Mouse (Mus musculus) liver, embryonic 14.5 days (tissue): ENCODE measurements around the gene Mpnd. TPM values are rescaled to one million over a fixed set of nuclear protein-coding genes. Genes with fewer than 3 reads are reported as not detected.
A peak's percentile ranks its signal among the peaks of the same experiment; 100 is the strongest.

Experiments used
- ATAC-seq: fragments of 200-750 bp; cut with Nextera tagmentation; 2 replicates; pipeline ENCODE4 v1.8.0; 2017; ENCODE audit warnings: moderate number of reproducible peaks, mild to moderate bottlenecking, moderate library complexity; ENCODE audit not compliant: insufficient read depth
- DNase-seq, 3 experiments: peaks; one replicate each; pipeline ENCODE4 v3.0.0-alpha.2; 2012 to 2013; ENCODE audit warnings: low read depth in 3 of 3, low spot score in 3 of 3
- H3K27ac ChIP-seq: fragments of 300-500 bp; sonication (generic); 2 replicates; pipeline ENCODE4 v1.5.1; 2014; ENCODE audit warnings: moderate library complexity, mild to moderate bottlenecking, control low read depth, inconsistent platforms
- H3K27me3 ChIP-seq: fragments of 300-500 bp; sonication (generic); 2 replicates; pipeline ENCODE4 v1.6.1; 2014; ENCODE audit warnings: mild to moderate bottlenecking, low read length, moderate library complexity; ENCODE audit not compliant: control insufficient read depth, insufficient read depth
- H3K36me3 ChIP-seq: fragments of 300-500 bp; sonication (generic); replicated peaks from 2 replicates; pipeline ENCODE4 v1.6.1; 2014; ENCODE audit warnings: low read depth; ENCODE audit not compliant: control insufficient read depth, insufficient read depth
- H3K4me1 ChIP-seq, 2 experiments: fragments of 200-500 bp in 1 of 2; fragments of 300-500 bp in 1 of 2; sonication (generic) in 1 of 2; replicated peaks; 2 replicates each; pipeline ENCODE4 v1.6.1; 2012 to 2014; ENCODE audit warnings: antibody characterized with exemption in 1 of 2, inconsistent platforms in 1 of 2, low read length in 1 of 2; ENCODE audit not compliant: control insufficient read depth in 2 of 2, insufficient read depth in 2 of 2
- H3K4me2 ChIP-seq: fragments of 300-500 bp; sonication (generic); 2 replicates; pipeline ENCODE4 v1.6.1; 2014; ENCODE audit warnings: low read depth, mild to moderate bottlenecking, control low read depth, moderate library complexity
- H3K4me3 ChIP-seq, 2 experiments: fragments of 200-500 bp in 1 of 2; fragments of 300-500 bp in 1 of 2; sonication (generic) in 1 of 2; 2 replicates each; pipeline ENCODE4 v1.5.1; 2012 to 2014; ENCODE audit warnings: low read depth in 2 of 2, low read length in 2 of 2, mild to moderate bottlenecking in 2 of 2, control low read depth in 1 of 2, inconsistent platforms in 1 of 2, moderate library complexity in 1 of 2; ENCODE audit not compliant: insufficient read depth in 1 of 2
- H3K9ac ChIP-seq: fragments of 300-500 bp; sonication (generic); replicated peaks from 2 replicates; pipeline ENCODE4 v1.6.1; 2014; ENCODE audit warnings: mild to moderate bottlenecking, control low read depth, moderate library complexity
- H3K9me3 ChIP-seq: fragments of 300-500 bp; sonication (generic); 2 replicates; pipeline ENCODE4 v1.6.1; 2016; ENCODE audit warnings: low read length, mixed read lengths; ENCODE audit not compliant: control insufficient read depth
- CTCF ChIP-seq: IDR thresholded peaks from 2 replicates; pipeline ENCODE4 v1.5.1; 2016; ENCODE audit warnings: antibody characterized with exemption, low read depth, control low read depth
- EP300 ChIP-seq: IDR thresholded peaks from 2 replicates; pipeline ENCODE4 v1.6.1; 2016; ENCODE audit warnings: antibody characterized with exemption, low read depth
- WGBS: fragments of 180-500 bp; shearing (Covaris S2); extraction: QIAGEN DNeasy Blood & Tissue Kit; methylation state at CpG from one replicate; pipeline ENCODE4 v1.1.7; 2014; ENCODE audit not compliant: insufficient replicate concordance; 5-methylcytosine and 5-hydroxymethylcytosine counted together
- polyA plus RNA-seq, 2 experiments: library from polyadenylated mRNA; depleted of rRNA in 1 of 2; stranded (reverse) in 1 of 2; unstranded in 1 of 2; fragments of >200 nt; fragmentation: Nextera tagmentation in 1 of 2; extraction: Ambion mirVana in 1 of 2; gene quantifications; 2 replicates each; pipeline versions ENCODE4 v1.2.1 to v1.2.3; 2012 to 2014

Gene Mpnd
- polyA plus RNA-seq, 2 experiments, result 12.9 to 15.7 TPM

GRCm38 (mm10) chr17:56026881-56027280 is 21.4 kb downstream of the Mpnd start:
- no peaks in the 10 kb centered on the region for H3K9me3 ChIP-seq
- no peaks in the 10 kb centered on the region for H3K36me3 ChIP-seq
- H3K9ac ChIP-seq, result no peak overlapping the region
- TF ChIP-seq CTCF (no peak), EP300 (no peak)
- DNase-seq (no peak), ATAC-seq (no peak)
- WGBS, result 63% methylated on average over 1 of the region's 1 CpGs
- H3K4me1 ChIP-seq, result peaks cover 0 to 19% of the 10 kb centered on the region in 2 experiments; a peak in 2 of 4 replicates
- no peak overlapping the region for H3K27ac ChIP-seq
- H3K27me3 ChIP-seq, result no peaks in the 10 kb centered on the region
- no peak overlapping the region for H3K4me3 ChIP-seq
- H3K4me2 ChIP-seq, result no peak overlapping the region

- Histone ChIP-seq H3K27ac (no peak overlapping the region), H3K9ac (no peak overlapping the region), H3K27me3 (no peaks in the 10 kb centered on the region), H3K36me3 (no peaks in the 10 kb centered on the region), H3K4me2 (no peak overlapping the region), H3K4me3 (no peak overlapping the region), H3K4me1 (peaks cover 0 to 19% of the 10 kb centered on the region in 2 experiments; a peak in 2 of 4 replicates), H3K9me3 (no peaks in the 10 kb centered on the region)
- ATAC-seq (no peak), DNase-seq (no peak)
- WGBS, result 80% methylated on average over 5 of the region's 5 CpGs
- no peak for TF ChIP-seq CTCF
- TF ChIP-seq EP300, result no peak
These were observed 22.4 kb downstream of the Mpnd start for GRCm38 (mm10) chr17:56027801-56028441.

GRCm38 (mm10) chr17:56030238-56030870 is 24.8 kb downstream of the Mpnd start:
- ATAC-seq, result no peak
- no peak for TF ChIP-seq CTCF
- no peak for TF ChIP-seq EP300
- DNase-seq, result no peak
- Histone ChIP-seq H3K27me3 (no peaks in the 10 kb centered on the region), H3K27ac (no peak overlapping the region), H3K36me3 (no peaks in the 10 kb centered on the region), H3K4me1 (peaks cover 8 to 25% of the 10 kb centered on the region in 2 experiments), H3K9me3 (no peaks in the 10 kb centered on the region), H3K9ac (no peak overlapping the region), H3K4me3 (no peak overlapping the region), H3K4me2 (no peak overlapping the region)
- WGBS, result 78% methylated on average over 9 of the region's 9 CpGs

- no peak overlapping the region for H3K27ac ChIP-seq
- 15% methylated on average over 5 of the region's 5 CpGs for WGBS
These were observed 25.4 kb downstream of the Mpnd start for GRCm38 (mm10) chr17:56030919-56031318.

GRCm38 (mm10) chr17:56031431-56031830 is 25.9 kb downstream of the Mpnd start:
- no peaks in the 10 kb centered on the region for H3K9me3 ChIP-seq
- ATAC-seq, result no peak
- H3K9ac ChIP-seq, result no peak overlapping the region
- 80% methylated on average over 7 of the region's 7 CpGs for WGBS
- H3K27me3 ChIP-seq, result no peaks in the 10 kb centered on the region
- H3K4me2 ChIP-seq, result no peak overlapping the region
- no peaks in the 10 kb centered on the region for H3K36me3 ChIP-seq
- TF ChIP-seq EP300, result no peak
- no peak for TF ChIP-seq CTCF
- DNase-seq, result no peak
- H3K27ac ChIP-seq, result no peak overlapping the region
- no peak overlapping the region for H3K4me3 ChIP-seq
- H3K4me1 ChIP-seq, result peaks cover 8 to 24% of the 10 kb centered on the region in 2 experiments

More at GRCm38 (mm10) chr17:56030919-56031318, 25.4 kb downstream of the Mpnd start:
- DNase-seq, result no peak
- Histone ChIP-seq H3K4me3 (no peak overlapping the region), H3K9me3 (no peaks in the 10 kb centered on the region), H3K9ac (no peak overlapping the region), H3K4me1 (peaks cover 8 to 24% of the 10 kb centered on the region in 2 experiments), H3K27me3 (no peaks in the 10 kb centered on the region), H3K4me2 (no peak overlapping the region), H3K36me3 (no peaks in the 10 kb centered on the region)
- peak; percentile 42 for ATAC-seq
- TF ChIP-seq EP300 (no peak), CTCF (peak; percentile 46)
